Mouse (Mus musculus) brain, adult 2 months (tissue): ENCODE measurements at regions not wholly inside any gene's neighbourhood (a gene's known extent, or its start where the extent isn't known, plus 50 kb on each side); places are given as distances from the start of the nearest gene placed in this dataset.

Experiments used
- DNase-seq: peaks from one replicate; pipeline ENCODE4 v3.0.0; 2011; ENCODE audit warnings: low read depth, low spot score

GRCm38 (mm10) chr6:20982931-20983330 lies 232.4 kb upstream of the Kcnd2 start:
- peak; percentile 22 for DNase-seq

GRCm38 (mm10) chr6:21005077-21005476 lies 210.2 kb upstream of the Kcnd2 start:
- DNase-seq = no peak

GRCm38 (mm10) chr6:21047924-21048323 lies 167.4 kb upstream of the Kcnd2 start:
- peak; percentile 12 for DNase-seq

GRCm38 (mm10) chr6:21093015-21093414 lies 122.3 kb upstream of the Kcnd2 start:
- no peak for DNase-seq

- peak; percentile 6 for DNase-seq
Measured at GRCm38 (mm10) chr6:21111238-21111992, 103.9 kb upstream of the Kcnd2 start.

GRCm38 (mm10) chr6:21122119-21122518 lies 93.2 kb upstream of the Kcnd2 start:
- no peak for DNase-seq

- DNase-seq = no peak
Measured at GRCm38 (mm10) chr6:21122852-21123251, 92.5 kb upstream of the Kcnd2 start.
